Mouse (Mus musculus) right cerebral cortex, postnatal 25 days (tissue): ENCODE results near the gene Hcls1.

Source experiments
- DNase-seq: peaks from one replicate; pipeline ENCODE4 v3.0.0; 2022

Gene Hcls1

DNA sequence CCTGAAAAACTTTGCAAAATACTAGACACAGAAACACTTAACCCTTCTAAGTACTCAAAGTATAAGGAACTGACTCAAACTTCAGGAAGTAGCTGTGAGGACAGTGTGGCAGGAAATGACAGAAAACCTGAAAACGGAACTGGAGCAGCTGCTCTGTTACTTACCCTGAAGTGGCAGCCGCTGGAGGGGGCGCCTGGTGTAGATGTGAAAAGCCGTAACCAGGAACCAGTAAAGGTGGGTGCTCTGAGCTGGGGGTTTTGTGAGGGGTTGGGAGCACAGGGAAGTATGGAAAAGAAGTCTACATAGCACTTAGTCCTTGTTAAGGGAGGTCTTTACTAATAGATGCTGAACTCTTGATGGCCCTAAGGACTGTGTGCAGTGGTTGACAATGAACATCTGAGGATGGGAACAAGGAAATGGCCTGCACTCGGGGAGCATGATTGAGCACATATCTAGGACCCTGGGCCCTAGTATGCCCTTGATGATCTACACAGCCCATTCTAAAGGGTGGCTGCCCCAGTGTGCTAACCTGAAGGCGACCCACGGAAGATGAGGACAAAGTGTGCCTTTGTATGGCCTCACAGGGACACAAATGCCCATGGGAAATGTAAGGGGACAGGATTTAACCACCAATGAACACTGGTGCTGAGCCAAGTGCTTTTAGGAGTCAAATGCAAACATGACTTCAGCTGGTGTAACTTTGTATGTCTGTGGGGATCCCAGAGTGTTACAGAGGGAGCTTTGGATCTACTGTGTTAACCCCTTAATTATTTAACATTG lies at the start of gene Hcls1:
Gene Hcls1 (plus strand): TSS at position 143 of the 780 bp plus-strand sequence.
- DNase-seq: no peak

DNA sequence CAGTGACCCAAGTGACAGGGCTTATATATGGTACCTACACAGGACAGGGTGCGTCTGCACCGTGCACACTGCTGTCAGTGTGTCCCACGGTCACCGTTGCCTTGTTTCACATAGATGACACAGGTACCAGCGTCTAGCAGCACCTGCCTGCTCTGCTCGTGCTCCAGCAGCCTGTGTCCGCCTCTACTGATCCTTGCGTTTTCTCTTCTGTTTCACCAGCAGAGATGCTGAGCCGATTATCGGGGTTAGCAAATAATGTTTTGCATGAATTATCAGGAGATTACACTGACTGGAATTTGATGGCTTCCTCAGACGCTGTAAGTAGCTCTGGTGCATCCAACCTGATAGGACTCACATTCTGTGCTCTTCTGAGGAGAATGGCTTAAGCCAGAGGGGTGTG lies 48.9 kb upstream of the Hcls1 start:
- DNase-seq: no peak

DNA sequence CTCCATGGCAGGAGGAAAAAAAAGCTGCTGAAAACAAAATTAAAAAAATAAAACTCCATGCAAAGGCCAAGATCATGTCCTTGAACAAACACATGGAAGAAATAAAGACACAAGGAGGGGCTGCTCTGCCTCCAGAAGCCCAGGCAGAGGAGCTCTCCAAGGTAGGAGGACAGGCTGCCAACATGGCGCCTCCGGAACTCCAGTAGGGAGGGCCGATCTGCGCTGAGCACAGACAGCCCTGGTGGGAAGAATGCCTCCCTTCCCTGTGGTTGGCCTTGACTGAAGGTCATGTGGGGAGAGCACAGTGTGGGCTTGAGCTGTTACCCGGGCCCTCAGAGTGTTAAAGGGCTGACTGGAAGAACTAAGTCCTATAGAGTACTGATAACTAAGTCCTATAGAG lies 47.2 kb upstream of the Hcls1 start:
- DNase-seq: no peak

DNA sequence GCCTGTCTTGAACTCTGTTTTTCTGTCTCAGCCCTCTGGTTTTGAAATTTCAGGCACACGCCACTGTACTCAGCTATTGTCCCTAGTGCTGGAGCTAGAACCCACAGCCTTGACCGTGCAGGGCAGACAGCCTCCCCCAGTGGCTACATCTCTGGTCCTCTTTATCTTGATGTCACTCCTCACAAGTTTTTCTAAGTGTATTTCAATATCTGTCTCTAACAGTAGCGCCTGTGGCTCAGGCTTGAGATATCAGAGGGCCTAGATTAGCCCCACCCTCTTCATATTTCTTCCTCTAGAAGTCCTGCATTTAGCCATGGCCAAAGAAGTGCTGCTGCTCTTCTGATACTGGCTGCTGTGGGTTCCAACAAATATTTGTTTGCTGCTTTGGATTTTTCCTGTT lies 44.2 kb upstream of the Hcls1 start:
- DNase-seq: no peak

DNA sequence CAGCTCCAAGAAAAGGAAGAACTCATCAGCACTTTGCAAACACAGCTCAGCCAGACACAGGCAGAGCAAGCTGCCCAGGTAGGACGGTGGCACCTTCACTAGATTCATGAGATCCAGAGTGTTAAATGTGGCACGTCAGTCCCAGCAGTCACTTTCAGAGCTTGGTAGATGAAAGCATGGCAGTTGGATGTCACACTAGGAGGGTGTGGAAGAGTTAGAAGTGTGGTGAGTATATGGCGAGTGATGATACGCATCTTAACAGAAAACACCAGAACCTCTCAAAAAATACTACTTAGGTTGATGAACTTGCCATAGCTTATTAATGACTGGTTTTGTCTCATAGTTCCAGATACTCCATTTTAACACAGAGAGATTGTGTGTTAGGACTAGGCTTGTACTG lies 43.4 kb upstream of the Hcls1 start:
- DNase-seq: no peak

DNA sequence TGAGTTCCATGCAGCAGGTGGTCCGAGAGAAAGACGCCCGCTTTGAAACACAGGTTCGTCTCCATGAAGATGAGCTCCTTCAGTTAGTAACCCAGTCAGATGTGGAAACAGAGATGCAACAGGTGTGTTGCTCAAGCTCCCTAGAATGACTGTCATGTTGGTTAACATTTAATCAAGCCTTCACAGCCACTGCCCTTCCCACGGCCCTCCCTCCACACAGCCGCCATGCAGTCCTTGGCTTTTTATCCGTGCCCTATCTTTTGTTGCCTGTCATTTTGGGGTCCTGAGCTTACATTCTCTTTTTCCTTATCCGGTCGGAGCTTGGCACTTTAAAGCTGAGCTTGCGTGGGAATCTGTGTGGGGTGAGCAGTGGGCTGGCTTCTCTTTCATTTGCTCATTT lies 41.5 kb upstream of the Hcls1 start:
- no peak for DNase-seq

DNA sequence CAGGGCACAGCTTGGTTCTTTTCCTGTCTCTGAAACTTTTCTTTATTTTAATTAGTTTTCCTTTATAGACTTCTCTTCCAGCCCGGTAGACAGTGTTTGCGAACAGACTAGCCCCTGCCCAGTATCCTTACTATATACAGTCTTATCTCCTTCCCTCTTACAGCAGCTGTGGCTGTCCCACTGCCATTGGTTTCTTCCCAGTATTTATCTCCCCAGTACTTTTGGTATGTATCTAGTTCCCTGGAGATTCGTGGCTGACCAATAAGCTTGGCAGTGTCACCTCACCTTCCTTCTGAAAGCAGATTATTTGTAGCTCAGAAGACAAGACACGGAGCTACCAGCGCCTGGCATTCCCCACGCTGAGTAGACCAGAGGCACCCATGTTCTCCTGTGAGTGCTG lies 38.1 kb upstream of the Hcls1 start:
- DNase-seq: no peak

DNA sequence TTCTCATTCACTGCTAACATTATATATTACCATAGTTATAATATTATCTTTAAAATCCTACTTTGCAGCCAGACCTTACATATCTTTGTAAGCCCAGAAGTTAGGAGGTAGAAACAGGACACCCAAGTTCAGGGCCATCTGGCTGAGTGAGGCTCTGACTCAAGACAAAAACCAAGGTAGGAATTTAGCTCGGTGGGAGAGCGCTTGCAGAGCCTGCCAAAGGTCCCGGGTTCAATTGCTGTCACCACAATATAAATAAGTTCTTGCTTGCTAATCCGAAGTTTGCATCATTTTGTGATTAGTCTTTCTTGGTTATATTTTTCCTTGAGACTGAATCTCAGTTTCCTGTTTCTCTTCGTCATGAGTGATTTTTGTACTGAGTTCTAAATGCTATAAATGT lies 31.6 kb upstream of the Hcls1 start:
- no peak for DNase-seq

DNA sequence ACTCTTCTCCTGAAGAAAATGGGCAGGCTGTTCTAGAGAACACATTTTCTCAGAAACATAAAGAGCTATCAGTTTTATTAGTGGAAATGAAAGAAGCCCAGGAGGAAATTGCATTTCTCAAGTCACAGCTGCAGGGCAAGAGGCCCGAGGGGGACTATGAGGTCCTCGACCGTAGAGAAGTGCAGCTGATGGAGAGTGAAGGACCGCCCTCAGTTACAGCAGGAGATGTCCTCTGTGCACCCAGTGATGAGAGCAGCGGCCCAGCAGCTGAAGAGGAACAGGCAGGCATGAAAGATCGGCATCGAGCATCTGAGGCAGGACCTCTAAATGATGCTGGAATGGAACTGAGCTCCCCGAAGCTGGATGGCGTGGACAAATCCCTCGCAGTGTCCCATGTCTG lies 22.9 kb upstream of the Hcls1 start:
- no peak for DNase-seq

DNA sequence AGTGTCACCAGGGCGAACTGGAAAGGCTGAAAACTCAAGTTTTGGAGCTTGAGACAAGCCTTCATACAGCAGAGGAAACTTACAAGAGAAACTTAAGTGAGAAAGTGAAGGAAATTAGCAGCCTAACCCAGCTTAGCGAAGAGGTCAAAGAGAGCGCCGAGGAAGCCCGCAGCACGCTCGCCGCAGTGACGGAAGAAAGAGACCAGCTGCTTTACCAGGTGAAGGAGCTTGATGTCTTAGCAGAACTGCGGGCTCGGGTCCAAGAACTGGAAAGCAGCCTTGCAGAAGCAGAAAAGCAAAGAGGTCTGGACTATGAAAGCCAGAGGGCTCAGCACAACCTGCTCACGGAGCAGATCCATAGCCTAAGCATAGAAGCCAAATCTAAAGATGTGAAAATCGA lies 22.5 kb upstream of the Hcls1 start:
- DNase-seq: no peak

DNA sequence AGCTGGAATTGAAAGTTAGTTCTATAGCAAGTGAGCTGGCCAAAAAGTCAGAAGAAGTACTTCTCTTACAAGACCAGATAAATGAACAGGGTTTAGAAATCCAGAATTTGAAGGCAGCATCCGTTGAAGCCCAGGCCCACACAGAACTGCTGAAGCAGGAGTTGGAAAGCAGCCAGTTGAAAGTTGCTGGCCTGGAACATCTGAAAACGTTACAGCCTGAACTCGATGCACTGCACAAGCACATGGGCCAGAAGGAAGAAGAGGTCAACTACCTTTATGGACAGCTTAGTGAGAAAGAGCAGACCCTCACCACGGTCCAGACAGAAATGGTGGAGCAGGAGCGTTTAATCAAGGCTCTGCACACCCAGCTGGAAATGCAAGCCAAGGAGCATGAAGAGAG lies 20.6 kb upstream of the Hcls1 start:
- no peak for DNase-seq

DNA sequence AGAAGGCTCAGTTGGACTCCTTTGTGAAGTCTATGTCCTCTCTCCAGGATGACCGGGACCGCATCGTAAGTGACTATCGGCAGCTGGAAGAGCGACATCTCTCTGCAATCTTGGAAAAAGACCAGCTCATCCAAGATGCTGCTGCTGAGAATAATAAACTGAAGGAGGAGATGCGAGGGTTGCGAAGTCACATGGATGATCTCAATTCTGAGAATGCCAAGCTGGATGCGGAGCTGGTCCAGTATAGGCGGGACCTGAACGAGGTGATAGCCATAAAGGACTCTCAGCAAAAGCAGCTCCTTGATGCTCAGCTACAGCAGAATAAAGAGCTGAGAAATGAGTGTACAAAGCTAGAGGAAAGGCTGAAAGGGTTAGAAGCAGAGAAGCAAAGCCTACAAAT lies 16.3 kb upstream of the Hcls1 start:
- DNase-seq: no peak

DNA sequence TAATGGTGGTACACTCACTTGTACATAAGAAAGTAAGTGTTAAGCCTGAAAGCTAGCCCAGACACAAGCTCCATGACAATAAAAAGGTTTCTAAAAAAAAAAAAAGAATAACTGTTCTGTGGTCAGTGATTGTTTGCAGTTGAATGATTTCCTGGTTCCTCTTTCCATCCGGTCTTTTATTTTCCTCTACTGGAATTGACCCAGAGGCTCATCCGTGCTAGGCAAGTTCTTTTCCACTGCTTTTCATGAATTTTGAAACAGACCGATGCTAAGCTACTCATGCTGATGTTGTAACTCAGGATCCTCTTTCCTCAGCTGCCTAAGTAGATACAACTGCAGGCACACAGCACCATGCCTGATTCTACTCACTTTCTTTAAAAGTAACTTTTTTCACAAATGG lies 14.4 kb upstream of the Hcls1 start:
- DNase-seq: no peak

DNA sequence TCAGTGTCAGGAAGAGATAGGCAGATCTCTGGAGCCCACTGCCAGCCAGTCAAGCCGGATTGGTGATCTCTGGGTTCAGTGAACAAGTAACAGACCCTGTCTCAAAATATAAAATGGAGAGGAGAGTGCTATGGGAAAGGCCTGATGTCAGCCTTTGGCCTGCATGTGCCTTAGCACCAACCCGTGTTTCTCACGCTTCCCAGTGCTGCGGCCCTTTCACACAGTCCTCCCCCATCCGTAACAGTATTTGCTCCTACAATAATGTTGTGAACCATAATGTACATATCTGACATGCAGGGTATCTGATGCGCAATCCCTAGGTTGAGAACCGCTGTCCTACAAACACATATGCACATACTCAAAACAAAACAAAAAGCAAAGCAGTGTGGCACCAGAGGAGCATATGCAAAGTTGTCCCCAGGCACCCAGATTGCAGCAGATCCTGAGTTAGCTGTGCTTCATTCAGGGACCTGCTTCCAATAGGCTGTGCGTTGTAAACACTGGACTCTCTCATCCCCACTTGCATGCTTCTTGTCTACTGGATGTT lies 13.6 kb upstream of the Hcls1 start:
- DNase-seq: no peak

DNA sequence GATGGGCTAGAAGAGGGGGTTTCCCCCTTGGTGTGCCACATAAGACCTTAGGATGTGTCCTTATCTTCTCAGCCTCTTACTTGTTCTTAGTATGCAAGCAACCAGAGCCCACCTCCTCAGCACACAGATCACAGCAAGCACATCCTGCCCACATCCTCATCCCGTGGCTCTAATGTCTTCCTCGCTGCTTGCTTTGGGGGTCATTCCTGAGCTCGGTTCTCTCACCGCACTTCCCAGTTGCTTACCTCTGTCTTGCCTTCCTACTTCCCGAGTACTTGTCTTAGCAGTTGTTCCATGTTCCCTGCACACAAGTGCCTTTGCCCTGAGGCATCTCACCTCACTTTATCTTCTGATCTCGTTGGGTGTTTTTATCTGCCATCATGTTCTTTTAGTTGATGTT lies 12.8 kb upstream of the Hcls1 start:
- DNase-seq: no peak

DNA sequence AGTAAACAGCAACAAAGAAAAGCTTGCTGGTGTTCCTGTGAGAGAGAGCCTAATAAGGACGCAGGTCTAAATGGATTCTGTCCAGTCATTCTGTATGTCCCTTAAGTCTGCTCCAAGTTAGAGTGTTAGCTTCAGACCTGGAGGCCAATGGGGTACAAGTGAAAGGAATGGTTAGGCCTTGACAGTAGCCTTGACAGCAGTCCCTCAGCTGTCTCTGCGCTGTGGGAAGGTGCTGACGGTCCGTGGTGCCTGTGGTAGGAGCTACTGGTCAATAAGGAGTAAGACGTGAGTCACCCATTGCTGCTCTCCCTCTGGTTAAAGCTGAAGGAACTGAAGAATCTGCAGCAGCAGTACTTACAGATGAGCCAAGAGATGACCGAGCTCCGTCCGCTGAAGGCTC lies 10.5 kb upstream of the Hcls1 start:
- DNase-seq: no peak

DNA sequence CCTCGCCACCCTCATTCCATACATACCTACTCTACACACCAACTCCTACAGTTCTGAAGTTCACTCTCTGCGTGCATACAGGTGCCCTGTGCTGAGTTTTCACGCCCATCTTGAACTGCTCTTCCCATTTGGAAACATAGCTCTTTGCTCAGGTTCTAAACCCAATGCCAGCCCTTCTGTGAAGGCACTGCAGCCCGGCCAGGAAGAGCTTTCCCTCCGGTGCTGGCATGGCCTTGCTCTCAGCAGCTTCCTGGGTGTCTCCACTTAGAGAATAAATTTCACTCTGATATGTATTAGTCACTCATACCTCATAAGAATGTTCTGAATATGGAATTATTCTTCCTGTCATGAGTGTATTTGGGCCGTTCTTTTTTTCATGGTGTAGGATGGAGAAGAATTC lies 9.4 kb upstream of the Hcls1 start:
- no peak for DNase-seq

DNA sequence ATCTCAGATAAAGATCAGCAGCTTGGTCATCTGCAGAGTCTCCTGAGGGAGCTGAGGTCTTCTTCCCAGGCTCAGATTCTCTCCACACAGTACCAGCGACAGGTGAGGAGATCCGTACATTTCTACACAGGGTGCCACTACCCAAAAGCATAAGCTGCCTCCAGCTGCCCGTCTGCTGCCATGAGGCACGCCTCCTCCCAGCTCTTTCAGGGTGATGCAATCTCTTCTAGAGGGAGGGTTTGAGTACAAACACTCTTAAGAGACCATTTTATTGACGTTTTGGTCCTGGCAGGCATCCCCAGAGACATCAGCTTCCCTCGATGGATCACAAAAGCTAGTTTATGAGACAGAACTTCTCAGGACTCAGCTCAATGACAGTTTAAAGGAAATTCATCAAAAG lies 9.0 kb upstream of the Hcls1 start:
- no peak for DNase-seq

DNA sequence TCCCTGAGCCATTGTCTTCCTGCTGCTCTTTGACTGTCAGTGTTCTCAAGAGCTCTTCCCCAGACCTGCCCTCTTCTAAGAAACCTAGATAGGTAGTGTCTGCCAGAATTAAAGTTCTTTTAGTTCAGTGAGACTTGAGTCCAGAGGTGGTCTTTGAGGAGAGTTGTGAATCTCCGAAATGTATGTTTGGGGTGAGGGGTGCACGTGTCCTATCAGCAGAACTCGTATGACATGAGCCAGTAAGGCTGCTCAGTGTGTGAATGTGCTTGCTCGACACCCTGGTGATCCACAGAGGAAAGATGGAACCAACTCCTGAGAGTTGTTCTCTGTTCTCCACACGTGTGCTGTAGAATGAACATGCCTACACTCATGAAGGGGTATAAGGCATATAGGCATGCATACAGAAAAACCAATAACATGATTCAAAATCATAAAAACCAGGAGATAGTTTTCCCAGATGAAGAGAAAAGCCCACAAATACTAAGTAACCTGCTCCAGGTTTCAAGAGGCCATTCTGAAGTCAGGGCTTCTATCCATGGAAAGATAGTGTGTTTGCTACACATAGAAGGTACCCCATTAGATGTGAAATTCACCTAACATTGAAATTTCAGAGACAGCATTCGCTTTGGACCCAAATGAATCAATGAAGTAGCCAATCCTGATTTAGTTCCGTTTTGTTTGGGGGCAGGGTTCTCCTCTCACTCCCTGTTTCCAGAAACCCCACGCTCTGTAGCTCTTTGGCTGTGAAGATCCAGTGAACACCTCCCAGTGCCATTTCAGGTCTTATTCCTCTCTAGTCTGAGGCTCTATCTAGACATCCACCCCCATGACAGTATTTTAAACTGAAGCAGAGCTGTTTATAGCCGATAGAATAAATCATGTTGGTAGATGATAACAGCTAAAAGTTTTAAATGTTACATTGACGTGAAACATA lies 8.0 kb upstream of the Hcls1 start:
- DNase-seq: no peak

DNA sequence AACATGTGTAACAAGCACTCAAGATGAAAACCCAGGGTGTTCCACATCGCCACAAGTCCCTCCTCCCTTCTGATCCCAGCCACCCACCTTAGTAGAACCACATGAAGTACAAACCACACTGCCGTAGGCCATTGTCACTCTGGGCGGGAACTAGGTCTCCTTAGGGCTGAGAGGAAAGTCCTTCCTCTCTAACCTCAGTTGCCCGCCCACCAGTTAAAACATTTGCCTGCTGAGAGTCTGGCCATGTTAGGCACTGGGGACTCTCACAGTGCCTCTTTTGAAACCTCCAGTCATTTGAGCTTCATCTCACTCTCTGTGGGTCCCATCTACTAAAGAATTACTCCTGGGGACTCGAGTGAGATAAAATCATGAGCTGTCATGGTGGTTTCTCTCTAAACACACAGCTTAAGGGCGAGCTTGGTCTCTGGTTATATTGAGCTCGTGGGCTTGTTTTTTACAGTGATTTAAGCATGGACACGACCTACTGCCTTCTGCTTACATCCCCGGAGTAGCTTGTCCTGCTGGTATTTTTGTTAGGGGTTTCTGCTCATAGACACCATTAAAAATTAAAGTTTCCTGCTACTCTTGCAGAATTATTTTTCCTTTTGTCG lies 7.2 kb upstream of the Hcls1 start:
- DNase-seq: no peak

DNA sequence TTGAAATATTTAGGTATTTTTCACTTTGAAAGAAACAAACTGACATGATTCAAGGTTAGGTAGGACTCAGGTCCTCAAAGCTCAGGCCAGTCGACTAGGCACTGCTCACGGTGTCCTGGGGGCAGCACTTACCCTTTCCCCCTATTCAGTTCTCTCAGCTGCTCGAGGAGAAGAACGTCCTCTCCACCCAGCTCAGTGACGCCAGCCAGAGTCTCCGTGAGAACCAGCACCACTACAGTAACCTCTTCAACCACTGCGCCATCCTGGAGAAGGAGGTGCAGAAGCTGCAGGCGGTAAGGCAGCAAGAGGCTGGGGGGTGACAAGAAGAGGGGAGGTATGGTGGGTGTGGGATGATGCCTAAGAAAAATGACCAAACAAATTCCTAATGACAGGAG lies 6.7 kb upstream of the Hcls1 start:
- DNase-seq: no peak

DNA sequence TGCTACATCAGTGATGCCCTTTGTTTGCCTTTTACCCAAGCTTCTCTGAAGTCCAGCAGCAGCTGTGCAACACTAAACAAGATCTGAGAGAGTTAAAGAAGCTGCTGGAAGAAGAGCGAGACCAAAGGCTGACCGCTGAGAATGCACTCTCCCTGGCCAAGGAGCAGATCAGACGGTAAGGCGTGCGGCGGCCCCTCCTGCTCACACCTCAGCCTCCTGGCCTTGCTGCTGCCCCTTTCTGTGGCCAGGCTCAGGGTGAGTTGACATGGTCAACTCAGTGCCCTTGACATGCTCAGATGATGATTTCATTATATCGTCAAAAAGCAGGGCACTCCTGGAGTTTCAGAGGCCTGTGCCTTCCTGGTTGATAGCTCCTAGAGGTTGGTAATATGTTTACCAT lies 5.6 kb upstream of the Hcls1 start:
- no peak for DNase-seq
